Mouse (Mus musculus) E14TG2a.4 (cell line): Measurements from ENCODE around the gene Nr1h2.

Experiments
- CTCF ChIP-seq: conservative IDR thresholded peaks from 2 replicates; pipeline ENCODE4 v1.5.1; 2014; ENCODE audit warnings: low read length
- NANOG ChIP-seq: IDR thresholded peaks from 2 replicates; pipeline ENCODE4 v1.6.1; 2014; ENCODE audit warnings: borderline replicate concordance, low read length, mixed read lengths

DNA sequence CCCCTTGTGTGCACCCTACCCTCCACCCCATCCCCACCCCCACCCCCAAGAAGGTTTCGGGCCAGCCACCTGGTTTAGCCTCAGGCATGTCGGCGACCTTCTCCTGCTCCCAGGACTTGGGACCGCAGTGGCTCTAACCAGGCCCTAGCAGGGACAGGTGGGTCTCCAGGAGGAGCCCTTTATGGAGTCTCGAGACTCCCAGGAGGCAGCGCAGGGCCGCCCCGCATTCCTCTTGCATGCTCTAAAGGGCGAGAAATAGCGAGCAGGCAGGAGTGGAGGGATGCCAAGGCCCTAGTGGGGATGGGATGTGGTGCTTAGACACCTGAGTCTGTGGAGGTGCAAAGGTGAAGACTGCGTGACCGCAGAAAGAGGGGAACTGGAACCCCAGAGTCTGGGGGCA is 29.2 kb downstream of the Nr1h2 start, which contains the start of gene Mybpc2:
- TF ChIP-seq CTCF (no peak), NANOG (no peak)
